In genomic region chr7:105767729-105768165, GRCm38 (mm10) we compare ENCODE assay signal across 8 mouse cellular contexts. TPM values are rescaled to one million over a fixed set of nuclear protein-coding genes. Genes with fewer than 3 reads are reported as not detected.
DNase-seq lines count a peak whose midpoint lies in the region; ATAC-seq lines count a peak whose summit lies in the region.

No protein-coding gene starts in this region.

- peak; percentile 34 for DNase-seq in kidney, adult 18-20 months
- no peak for DNase-seq in right cerebral cortex, postnatal 25 days
- no peak for DNase-seq in left cerebral cortex, postnatal 36 days (ENCODE audit: low spot score in 2 of 2)
- no peak for DNase-seq in urinary bladder, postnatal 25 days (ENCODE audit: low spot score)

- peaks cover 22% of the 10 kb centered on the region for H3K4me1 ChIP-seq in forebrain, embryonic 12.5 days

- H3K4me2 ChIP-seq in forebrain, embryonic 12.5 days = no peak overlapping the region

- no peak overlapping the region for H3K9ac ChIP-seq in forebrain, embryonic 12.5 days

- peaks cover 27% of the 10 kb centered on the region for H3K27me3 ChIP-seq in forebrain, embryonic 12.5 days

- 18% methylated on average over 6 of the region's 6 CpGs for WGBS in forebrain, embryonic 12.5 days
- WGBS in macrophage (ENCODE audit: missing documents) = 19% methylated on average over 6 of the region's 6 CpGs

- H3K36me3 ChIP-seq in forebrain, embryonic 12.5 days (replicated peaks) = peaks cover 92% of the 10 kb centered on the region
- no peaks in the 10 kb centered on the region for H3K36me3 ChIP-seq in macrophage (ENCODE audit: inconsistent target)

- peak; percentile 78 for ATAC-seq in common myeloid progenitor, adult 5-6 weeks (replicated peaks; ENCODE audit: low read depth, poor library complexity, severe bottlenecking)
- ATAC-seq in forebrain, embryonic 12.5 days (ENCODE audit: low FRiP score) = peak; percentile 27; the same call in 1 of the 2 replicates
- ATAC-seq in erythroblast, adult 5-6 weeks (replicated peaks; ENCODE audit: low FRiP score, poor library complexity, severe bottlenecking) = no peak

- H3K27ac ChIP-seq in forebrain, embryonic 12.5 days = no peak overlapping the region
- H3K27ac ChIP-seq in macrophage = peak overlapping the region; percentile 65

- H3K9me3 ChIP-seq in forebrain, embryonic 12.5 days = no peaks in the 10 kb centered on the region

- H3K4me3 ChIP-seq in forebrain, embryonic 12.5 days (replicated peaks) = no peak overlapping the region
- no peak overlapping the region for H3K4me3 ChIP-seq in macrophage (ENCODE audit: inconsistent target)

- H3K79me2 ChIP-seq in macrophage (ENCODE audit: inconsistent target) = no peaks in the 10 kb centered on the region

- intact Hi-C loops in left cerebral cortex, postnatal 36 days (cut with DNase I) = no loop called here

RNA-seq across cellular contexts. Expression of gene Tpp1, which starts 15.7 kb away (rescaled TPM):
- total RNA-seq in common myeloid progenitor, adult 5-6 weeks (2017) = 18.3 and 25.7 TPM in 2 replicates
- polyA plus RNA-seq in forebrain, embryonic 12.5 days (2016; fragmentation: Nextera tagmentation; extraction: Ambion mirVana) = 45.8 and 48.3 TPM in 2 replicates
- total RNA-seq in macrophage (2018; cell fraction: chromatin; rRNA removed) = 100 to 1,000 TPM in 18 of 26 experiments, 10 to 100 TPM in 8; 60.1 to 289 (median 140) TPM
- total RNA-seq in macrophage (2018; cell fraction: cytosol; rRNA removed) = 100 to 1,000 TPM; 163 to 376 (median 225) TPM
- 100 to 1,000 TPM in 25 of 26 experiments, 10 to 100 TPM in 1; 97.8 to 652 (median 294) TPM for total RNA-seq in macrophage (2018; cell fraction: nucleus; rRNA removed)
- 285 to 456 TPM (median 392 TPM) in 3 replicates for polyA plus RNA-seq in macrophage (2018)
- total RNA-seq in erythroblast, adult 5-6 weeks (2015; ENCODE audit: low replicate concordance) = 34.0 and 41.8 TPM in 2 replicates
- total RNA-seq in erythroblast, adult 5-6 weeks (2017; ENCODE audit: low replicate concordance) = 14.2 and 19.1 TPM in 2 replicates
- total RNA-seq in left cerebral cortex, postnatal 36 days (2021) = 10 to 100 TPM; 59.6 to 73.9 TPM

RNA-seq across cellular contexts. Expression of gene Dchs1, which starts 19.7 kb away (rescaled TPM):
- 0.18 TPM in 1 of 2 replicates, not detected in the other for total RNA-seq in common myeloid progenitor, adult 5-6 weeks (2017)
- 22.9 and 25.0 TPM in 2 replicates for polyA plus RNA-seq in forebrain, embryonic 12.5 days (2016; fragmentation: Nextera tagmentation; extraction: Ambion mirVana)
- 1 to 10 TPM in 7 of 26 experiments, under 1 TPM in 19; 0.04 to 2.8 (median 0.68) TPM for total RNA-seq in macrophage (2018; cell fraction: chromatin; rRNA removed)
- total RNA-seq in macrophage (2018; cell fraction: cytosol; rRNA removed) = 1 to 10 TPM in 7 of 26 experiments, under 1 TPM in 19; 0.29 to 1.6 (median 0.72) TPM
- total RNA-seq in macrophage (2018; cell fraction: nucleus; rRNA removed) = 1 to 10 TPM in 18 of 26 experiments, under 1 TPM in 8; 0.58 to 2.6 (median 1.2) TPM
- 0.27 to 1.4 TPM (median 0.47 TPM) in 3 replicates for polyA plus RNA-seq in macrophage (2018)
- total RNA-seq in erythroblast, adult 5-6 weeks (2015; ENCODE audit: low replicate concordance) = not detected in 2 replicates
- 0.17 TPM in 1 of 2 replicates, not detected in the other for total RNA-seq in erythroblast, adult 5-6 weeks (2017; ENCODE audit: low replicate concordance)
- 10 to 100 TPM in 1 of 2 experiments, 1 to 10 TPM in 1; 8.6 to 11.5 TPM for total RNA-seq in left cerebral cortex, postnatal 36 days (2021)

RNA-seq across cellular contexts. Expression of gene Taf10, which starts 23.6 kb away (rescaled TPM):
- total RNA-seq in common myeloid progenitor, adult 5-6 weeks (2017) = 179 and 220 TPM in 2 replicates
- polyA plus RNA-seq in forebrain, embryonic 12.5 days (2016; fragmentation: Nextera tagmentation; extraction: Ambion mirVana) = 145 and 170 TPM in 2 replicates
- 10 to 100 TPM in 20 of 26 experiments, 1 to 10 TPM in 6; 3.5 to 29.9 (median 15.4) TPM for total RNA-seq in macrophage (2018; cell fraction: chromatin; rRNA removed)
- 100 to 1,000 TPM; 114 to 195 (median 148) TPM for total RNA-seq in macrophage (2018; cell fraction: cytosol; rRNA removed)
- total RNA-seq in macrophage (2018; cell fraction: nucleus; rRNA removed) = 10 to 100 TPM; 17.3 to 50.6 (median 30.9) TPM
- 97.6 to 148 TPM (median 122 TPM) in 3 replicates for polyA plus RNA-seq in macrophage (2018)
- 71.5 and 113 TPM in 2 replicates for total RNA-seq in erythroblast, adult 5-6 weeks (2015; ENCODE audit: low replicate concordance)
- total RNA-seq in erythroblast, adult 5-6 weeks (2017; ENCODE audit: low replicate concordance) = 44.5 and 58.7 TPM in 2 replicates
- 100 to 1,000 TPM; 112 to 127 TPM for total RNA-seq in left cerebral cortex, postnatal 36 days (2021)

RNA-seq across cellular contexts. Expression of gene Rrp8, which starts 30.6 kb away (rescaled TPM):
- total RNA-seq in common myeloid progenitor, adult 5-6 weeks (2017) = 26.5 and 32.6 TPM in 2 replicates
- 39.5 and 41.5 TPM in 2 replicates for polyA plus RNA-seq in forebrain, embryonic 12.5 days (2016; fragmentation: Nextera tagmentation; extraction: Ambion mirVana)
- 10 to 100 TPM in 21 of 26 experiments, 1 to 10 TPM in 5; 3.9 to 30.1 (median 17.4) TPM for total RNA-seq in macrophage (2018; cell fraction: chromatin; rRNA removed)
- total RNA-seq in macrophage (2018; cell fraction: cytosol; rRNA removed) = 10 to 100 TPM in 17 of 26 experiments, 1 to 10 TPM in 9; 7.1 to 17.9 (median 12.1) TPM
- total RNA-seq in macrophage (2018; cell fraction: nucleus; rRNA removed) = 10 to 100 TPM in 12 of 26 experiments, 1 to 10 TPM in 14; 3.1 to 24.4 (median 9.5) TPM
- polyA plus RNA-seq in macrophage (2018) = 12.9 to 21.2 TPM (median 19.6 TPM) in 3 replicates
- 7.3 and 16.7 TPM in 2 replicates for total RNA-seq in erythroblast, adult 5-6 weeks (2015; ENCODE audit: low replicate concordance)
- total RNA-seq in erythroblast, adult 5-6 weeks (2017; ENCODE audit: low replicate concordance) = 2.4 and 26.3 TPM in 2 replicates
- 10 to 100 TPM; 13.0 to 14.0 TPM for total RNA-seq in left cerebral cortex, postnatal 36 days (2021)

RNA-seq across cellular contexts. Expression of gene Ilk, which starts 31.4 kb away (rescaled TPM):
- total RNA-seq in common myeloid progenitor, adult 5-6 weeks (2017) = 100 and 110 TPM in 2 replicates
- polyA plus RNA-seq in forebrain, embryonic 12.5 days (2016; fragmentation: Nextera tagmentation; extraction: Ambion mirVana) = 184 and 187 TPM in 2 replicates
- total RNA-seq in macrophage (2018; cell fraction: chromatin; rRNA removed) = 100 to 1,000 TPM; 102 to 302 (median 169) TPM
- 100 to 1,000 TPM in 15 of 26 experiments, 10 to 100 TPM in 11; 79.5 to 162 (median 115) TPM for total RNA-seq in macrophage (2018; cell fraction: cytosol; rRNA removed)
- 100 to 1,000 TPM in 22 of 26 experiments, 10 to 100 TPM in 4; 77.3 to 262 (median 138) TPM for total RNA-seq in macrophage (2018; cell fraction: nucleus; rRNA removed)
- 135 to 184 TPM (median 156 TPM) in 3 replicates for polyA plus RNA-seq in macrophage (2018)
- total RNA-seq in erythroblast, adult 5-6 weeks (2015; ENCODE audit: low replicate concordance) = 45.0 and 76.3 TPM in 2 replicates
- total RNA-seq in erythroblast, adult 5-6 weeks (2017; ENCODE audit: low replicate concordance) = 37.0 and 48.2 TPM in 2 replicates
- total RNA-seq in left cerebral cortex, postnatal 36 days (2021) = 10 to 100 TPM; 78.8 to 81.7 TPM
